Mouse (Mus musculus) kidney, adult 11 months (tissue): ENCODE measurements around the gene Tfrc.

Source experiments
- DNase-seq: peaks from one replicate; pipeline ENCODE4 v3.0.0; 2022

Gene Tfrc

GRCm38 (mm10) chr16:32670354-32671124 is 61.8 kb downstream of the Tfrc start:
- DNase-seq = no peak

- DNase-seq = no peak
Observed at GRCm38 (mm10) chr16:32671206-32671887, 62.6 kb downstream of the Tfrc start.

- DNase-seq = no peak
Observed at GRCm38 (mm10) chr16:32672250-32672649, 63.5 kb downstream of the Tfrc start.

GRCm38 (mm10) chr16:32672861-32673560 is 64.3 kb downstream of the Tfrc start:
- DNase-seq = peak; percentile 80

GRCm38 (mm10) chr16:32674121-32674740 is 65.5 kb downstream of the Tfrc start:
- DNase-seq = no peak

GRCm38 (mm10) chr16:32677040-32677700 is 68.5 kb downstream of the Tfrc start:
- no peak for DNase-seq

GRCm38 (mm10) chr16:32677903-32678302 is 69.2 kb downstream of the Tfrc start:
- DNase-seq = no peak

GRCm38 (mm10) chr16:32678812-32679211 is 70.1 kb downstream of the Tfrc start:
- no peak for DNase-seq

- no peak for DNase-seq
Observed at GRCm38 (mm10) chr16:32679976-32680375, 71.3 kb downstream of the Tfrc start.

GRCm38 (mm10) chr16:32680806-32681205 is 72.1 kb downstream of the Tfrc start:
- DNase-seq = no peak

- peak; percentile 44 for DNase-seq
Observed at GRCm38 (mm10) chr16:32682194-32682593, 73.5 kb downstream of the Tfrc start.
